Mouse (Mus musculus): ENCODE data around the gene Gm49325.

DNA sequence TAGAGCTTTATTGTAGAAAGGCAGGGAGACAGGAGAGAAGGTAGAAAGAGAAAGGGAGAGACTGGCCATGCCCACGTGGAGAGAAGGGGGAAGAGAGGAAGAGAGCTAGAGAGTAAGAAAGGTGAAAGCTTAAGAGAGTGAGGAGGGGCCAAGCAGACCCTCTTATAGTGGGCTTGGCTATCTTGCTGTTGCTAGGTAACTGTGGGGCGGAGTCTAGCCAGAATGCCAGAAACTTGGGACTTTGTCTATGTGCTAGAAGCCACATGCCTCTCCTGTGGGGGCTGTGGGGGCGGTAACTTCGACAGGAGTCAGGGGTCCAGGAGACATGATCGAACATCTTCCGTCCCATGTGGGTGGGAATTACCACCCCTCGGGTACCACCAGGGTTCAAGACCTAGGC is 36.5 kb upstream of the Gm49325 start:
- TF ChIP-seq CTCF (conservative IDR thresholded peaks at IDR 0.05; ENCODE audit: low read length), result no peak
- no peak for TF ChIP-seq POU5F1 (IDR thresholded peaks at IDR 0.05; ENCODE audit: borderline replicate concordance, low read length)

All from E14TG2a.4 (cell line).